Mouse (Mus musculus) limb, embryonic 14.5 days (tissue): ENCODE measurements around the gene Rec114. TPM values are rescaled to one million over a fixed set of nuclear protein-coding genes. Genes with fewer than 3 reads are reported as not detected.

Experiments used
- ATAC-seq: fragments of 200-750 bp; cut with Nextera tagmentation; 2 replicates; pipeline ENCODE4 v1.8.0; 2017; ENCODE audit warnings: low read depth, moderate number of reproducible peaks, moderate TSS enrichment; ENCODE audit not compliant: low FRiP score
- DNase-seq: peaks from one replicate; pipeline ENCODE4 v3.0.0-alpha.2; 2015; ENCODE audit warnings: low spot score
- H3K27ac ChIP-seq: fragments of 300-500 bp; sonication (generic); replicated peaks from 2 replicates; pipeline ENCODE4 v1.5.1; 2014; ENCODE audit warnings: low read depth, mild to moderate bottlenecking, low read length, moderate library complexity, mixed read lengths
- H3K27me3 ChIP-seq: fragments of 300-500 bp; sonication (generic); 2 replicates; pipeline ENCODE4 v1.6.1; 2014; ENCODE audit warnings: low read length, mixed read lengths; ENCODE audit not compliant: control insufficient read depth, insufficient read depth
- H3K36me3 ChIP-seq: fragments of 300-500 bp; sonication (generic); 2 replicates; pipeline ENCODE4 v1.6.1; 2014; ENCODE audit warnings: mild to moderate bottlenecking, low read length, moderate library complexity, mixed read lengths; ENCODE audit not compliant: control insufficient read depth, insufficient read depth
- H3K4me1 ChIP-seq: fragments of 300-500 bp; sonication (generic); 2 replicates; pipeline ENCODE4 v1.6.1; 2014; ENCODE audit warnings: antibody characterized with exemption, low read length, mixed read lengths; ENCODE audit not compliant: control insufficient read depth, insufficient read depth
- H3K4me2 ChIP-seq: fragments of 300-500 bp; sonication (generic); replicated peaks from 2 replicates; pipeline ENCODE4 v1.6.1; 2014; ENCODE audit warnings: low read depth, mild to moderate bottlenecking, low read length, moderate library complexity; ENCODE audit not compliant: severe bottlenecking
- H3K4me3 ChIP-seq: fragments of 300-500 bp; sonication (generic); replicated peaks from 2 replicates; pipeline ENCODE4 v1.5.1; 2014; ENCODE audit warnings: low read length
- H3K9ac ChIP-seq: fragments of 300-500 bp; sonication (generic); 2 replicates; pipeline ENCODE4 v1.6.1; 2014; ENCODE audit warnings: mild to moderate bottlenecking, low read depth, low read length, moderate library complexity; ENCODE audit not compliant: severe bottlenecking
- H3K9me3 ChIP-seq: fragments of 300-500 bp; sonication (generic); 2 replicates; pipeline ENCODE4 v1.6.1; 2016; ENCODE audit warnings: low read length; ENCODE audit not compliant: control insufficient read depth
- POLR2A ChIP-seq: fragments of 200-500 bp; IDR thresholded peaks from 2 replicates; pipeline ENCODE4 v1.8.0; 2012; ENCODE audit warnings: inconsistent platforms, mild to moderate bottlenecking, moderate library complexity, borderline replicate concordance; ENCODE audit not compliant: insufficient read depth, insufficient read length; ENCODE audit errors: extremely low read depth
- WGBS: fragments of 180-500 bp; shearing (Covaris S2); extraction: QIAGEN DNeasy Blood & Tissue Kit; methylation state at CpG from one replicate; pipeline ENCODE4 v1.1.7; 2014; 5-methylcytosine and 5-hydroxymethylcytosine counted together
- polyA plus RNA-seq, 2 experiments: library from polyadenylated mRNA; depleted of rRNA in 1 of 2; stranded (reverse) in 1 of 2; unstranded in 1 of 2; fragments of >200 nt; fragmentation: Nextera tagmentation in 1 of 2; extraction: Ambion mirVana in 1 of 2; gene quantifications; 2 replicates each; pipeline versions ENCODE4 v1.2.1 to v1.2.3; 2012 to 2014

The Rec114 gene
- polyA plus RNA-seq, 2 experiments = 1.0 to 2.4 TPM

DNA sequence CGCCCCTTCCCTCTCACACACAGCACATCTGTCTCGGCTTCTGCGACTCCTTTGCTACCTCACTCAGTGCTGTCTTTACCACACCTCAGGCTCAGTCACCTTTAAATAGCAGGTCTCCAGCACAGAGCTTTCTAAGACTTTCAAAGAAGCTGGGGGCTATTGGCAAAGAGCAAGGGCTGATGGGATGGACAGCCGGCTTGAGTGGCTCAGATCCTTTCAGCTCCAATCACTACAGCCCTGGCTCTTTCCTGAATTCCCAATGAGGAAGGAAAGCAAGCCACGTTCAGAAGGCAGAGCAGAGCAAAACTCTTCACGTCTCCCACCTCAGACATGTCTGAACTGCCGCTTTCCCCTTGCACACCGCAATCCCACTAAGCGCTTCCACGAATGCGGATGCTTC, 69.0 kb downstream of the Rec114 start:
- 65% methylated on average over 11 of the region's 11 CpGs for WGBS
- no peaks in the 10 kb centered on the region for H3K9me3 ChIP-seq
- H3K4me2 ChIP-seq = no peak overlapping the region
- TF ChIP-seq POLR2A = no peak
- no peak for ATAC-seq
- no peak overlapping the region for H3K9ac ChIP-seq
- H3K4me3 ChIP-seq = no peak overlapping the region
- H3K27me3 ChIP-seq = no peaks in the 10 kb centered on the region
- H3K36me3 ChIP-seq = no peaks in the 10 kb centered on the region
- no peak for DNase-seq
- H3K27ac ChIP-seq = no peak overlapping the region
- peaks cover 12% of the 10 kb centered on the region for H3K4me1 ChIP-seq

- Histone ChIP-seq H3K4me2 (no peak overlapping the region), H3K4me3 (no peak overlapping the region), H3K4me1 (peaks cover 12% of the 10 kb centered on the region), H3K9me3 (no peaks in the 10 kb centered on the region), H3K27me3 (no peaks in the 10 kb centered on the region), H3K36me3 (no peaks in the 10 kb centered on the region), H3K27ac (peak overlapping the region; percentile 13; the same call in 1 of the 2 replicates), H3K9ac (no peak overlapping the region)
- ATAC-seq (no peak), DNase-seq (peak; percentile 62)
- 40% methylated on average over 4 of the region's 4 CpGs for WGBS
- TF ChIP-seq POLR2A = no peak
Observed at GRCm38 (mm10) chr9:58672474-58672873, 71.3 kb downstream of the Rec114 start.

DNA sequence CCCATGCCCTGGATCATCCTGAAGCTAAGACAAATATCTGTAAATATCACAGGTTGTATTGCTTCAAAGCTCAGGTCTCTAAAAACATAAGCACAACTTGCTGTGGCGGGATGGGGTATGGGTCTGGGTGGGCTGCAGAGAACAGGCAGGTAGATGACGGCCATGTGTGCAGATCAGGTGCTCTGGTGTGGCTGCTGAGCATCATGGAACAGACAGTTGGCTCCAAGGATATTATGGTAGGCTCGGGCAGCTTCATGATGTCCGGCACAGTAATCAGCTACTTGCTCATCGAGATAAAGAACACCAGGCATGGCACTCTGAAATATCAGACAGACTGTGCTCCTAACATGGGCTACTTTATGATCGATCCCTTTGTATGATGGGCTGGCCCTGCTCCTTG, 73.9 kb downstream of the Rec114 start:
- DNase-seq (no peak), ATAC-seq (no peak)
- H3K27ac ChIP-seq = no peak overlapping the region
- H3K9me3 ChIP-seq = no peaks in the 10 kb centered on the region
- H3K9ac ChIP-seq = no peak overlapping the region
- H3K4me3 ChIP-seq = no peak overlapping the region
- WGBS = 96% methylated on average over 6 of the region's 6 CpGs
- no peak overlapping the region for H3K4me2 ChIP-seq
- no peak for TF ChIP-seq POLR2A
- peaks cover 8% of the 10 kb centered on the region for H3K4me1 ChIP-seq
- H3K36me3 ChIP-seq = peaks cover 7% of the 10 kb centered on the region; the same call in 1 of the 2 replicates
- H3K27me3 ChIP-seq = no peaks in the 10 kb centered on the region

GRCm38 (mm10) chr9:58669071-58669470, 74.7 kb downstream of the Rec114 start:
- no peaks in the 10 kb centered on the region for H3K9me3 ChIP-seq
- no peak overlapping the region for H3K9ac ChIP-seq
- peaks cover 8% of the 10 kb centered on the region for H3K4me1 ChIP-seq
- no peaks in the 10 kb centered on the region for H3K27me3 ChIP-seq
- no peak overlapping the region for H3K4me3 ChIP-seq
- DNase-seq = no peak
- ATAC-seq = no peak
- 48% methylated on average over 3 of the region's 3 CpGs for WGBS
- peaks cover 11% of the 10 kb centered on the region for H3K36me3 ChIP-seq
- H3K4me2 ChIP-seq = no peak overlapping the region
- H3K27ac ChIP-seq = no peak overlapping the region
- TF ChIP-seq POLR2A = no peak

- Histone ChIP-seq H3K36me3 (peaks cover 11% of the 10 kb centered on the region), H3K27ac (no peak overlapping the region), H3K27me3 (no peaks in the 10 kb centered on the region), H3K4me2 (no peak overlapping the region), H3K9ac (no peak overlapping the region), H3K4me3 (no peak overlapping the region), H3K9me3 (no peaks in the 10 kb centered on the region), H3K4me1 (peaks cover 8% of the 10 kb centered on the region)
- ATAC-seq = no peak
- WGBS = 95% methylated on average over 3 of the region's 3 CpGs
- TF ChIP-seq POLR2A = no peak
- DNase-seq = no peak
Observed at GRCm38 (mm10) chr9:58668171-58668570, 75.6 kb downstream of the Rec114 start.

GRCm38 (mm10) chr9:58667244-58667643, 76.5 kb downstream of the Rec114 start:
- DNase-seq (no peak), ATAC-seq (no peak)
- H3K27ac ChIP-seq = no peak overlapping the region
- no peak for TF ChIP-seq POLR2A
- no peaks in the 10 kb centered on the region for H3K27me3 ChIP-seq
- H3K9ac ChIP-seq = no peak overlapping the region
- H3K4me3 ChIP-seq = no peak overlapping the region
- peaks cover 3% of the 10 kb centered on the region for H3K4me1 ChIP-seq
- H3K9me3 ChIP-seq = no peaks in the 10 kb centered on the region
- 65% methylated on average over 9 of the region's 9 CpGs for WGBS
- H3K4me2 ChIP-seq = no peak overlapping the region
- H3K36me3 ChIP-seq = peaks cover 12% of the 10 kb centered on the region
